Mouse (Mus musculus): Measurements from ENCODE around the gene Ahnak2.

DNA sequence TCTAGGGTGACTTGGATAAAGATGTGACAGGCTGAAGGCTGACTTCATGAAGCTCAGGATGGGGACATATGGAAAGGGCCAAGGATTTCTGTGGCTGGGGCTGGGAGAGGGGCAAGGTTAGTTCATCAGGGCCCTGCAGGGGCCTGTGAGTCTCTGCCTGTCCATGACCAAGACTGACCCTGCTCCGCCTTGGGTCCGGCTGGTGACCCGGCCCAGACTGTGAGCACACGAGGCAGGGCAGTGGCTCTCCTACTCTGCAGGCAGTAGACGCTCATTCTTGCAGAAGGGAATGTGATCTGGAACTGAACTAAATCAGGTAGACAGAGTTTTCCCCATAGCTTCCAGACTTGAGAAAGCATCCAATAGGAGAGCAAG is 5.7 kb upstream of the Ahnak2 start:
- TF ChIP-seq CTCF (IDR thresholded peaks at IDR 0.05; ENCODE audit: borderline replicate concordance, control insufficient read depth, extremely low read depth, insufficient read depth, low read length, poor library complexity), result no peak
- no peak for TF ChIP-seq POLR2A (IDR thresholded peaks at IDR 0.05; ENCODE audit: control insufficient read depth, extremely low read depth, insufficient read depth, low read length, poor library complexity)

Data from thymus, adult 2 months (tissue).